Mouse (Mus musculus) myocyte (in vitro differentiated cells): ENCODE data around the gene Pgrmc1. TPM values are rescaled to one million over a fixed set of nuclear protein-coding genes. Genes with fewer than 3 reads are reported as not detected.

ENCODE experiments used
- H3K27me3 ChIP-seq: one replicate; pipeline ENCODE4 v1.6.1; 2011; ENCODE audit not compliant: control insufficient read depth, insufficient read depth, insufficient read length
- H3K36me3 ChIP-seq: one replicate; pipeline ENCODE4 v1.6.1; 2011; ENCODE audit not compliant: control insufficient read depth, insufficient read depth
- H3K4me2 ChIP-seq: one replicate; pipeline ENCODE4 v1.6.1; 2011; ENCODE audit warnings: low read depth, control low read depth
- H3K4me3 ChIP-seq: one replicate; pipeline ENCODE4 v1.5.1; 2011; ENCODE audit warnings: mild to moderate bottlenecking, control low read depth, moderate library complexity
- H3K79me2 ChIP-seq: one replicate; pipeline ENCODE4 v1.6.1; 2011; ENCODE audit not compliant: control insufficient read depth, insufficient read depth
- H3ac ChIP-seq: one replicate; pipeline ENCODE4 v1.6.1; 2011; ENCODE audit not compliant: control insufficient read depth, insufficient read length
- CEBPB ChIP-seq: IDR thresholded peaks from 2 replicates; pipeline ENCODE4 v1.6.1; 2011; ENCODE audit warnings: mild to moderate bottlenecking, moderate library complexity; ENCODE audit not compliant: poor library complexity, insufficient read depth, severe bottlenecking
- E2F4 ChIP-seq: IDR thresholded peaks from one replicate; pipeline ENCODE4 v1.6.1; 2011; ENCODE audit warnings: mild to moderate bottlenecking, control low read depth, moderate library complexity; ENCODE audit not compliant: insufficient read depth
- MAX ChIP-seq: IDR thresholded peaks from one replicate; pipeline ENCODE4 v1.6.1; 2011; ENCODE audit warnings: low read depth, mild to moderate bottlenecking, control low read depth
- MYOD1 ChIP-seq, 3 experiments: IDR thresholded peaks; one replicate each; pipeline ENCODE4 v1.6.1; 2011; ENCODE audit warnings: control low read depth in 2 of 3, low read depth in 2 of 3, mild to moderate bottlenecking in 2 of 3, moderate library complexity in 1 of 3; ENCODE audit not compliant: insufficient read length in 2 of 3, control insufficient read depth in 1 of 3
- MYOG ChIP-seq, 3 experiments: IDR thresholded peaks; one replicate each; pipeline ENCODE4 v1.6.1; 2011; ENCODE audit warnings: control low read depth in 2 of 3, low read depth in 2 of 3, mild to moderate bottlenecking in 2 of 3; ENCODE audit not compliant: insufficient read length in 2 of 3, control insufficient read depth in 1 of 3, insufficient read depth in 1 of 3
- POLR2A ChIP-seq: IDR thresholded peaks from one replicate; pipeline ENCODE4 v1.6.1; 2011; ENCODE audit warnings: low read depth, mild to moderate bottlenecking, control low read depth, moderate library complexity; ENCODE audit not compliant: insufficient read length
- POLR2AphosphoS2 ChIP-seq: IDR thresholded peaks from one replicate; pipeline ENCODE4 v1.6.1; 2011; ENCODE audit warnings: low read depth, control low read depth; ENCODE audit not compliant: insufficient read length
- REST ChIP-seq: IDR thresholded peaks from one replicate; pipeline ENCODE4 v1.6.1; 2011; ENCODE audit warnings: mild to moderate bottlenecking, control low read depth, moderate library complexity; ENCODE audit not compliant: insufficient read depth, insufficient read length
- SRF ChIP-seq: IDR thresholded peaks from one replicate; pipeline ENCODE4 v1.6.1; 2011; ENCODE audit warnings: low read depth; ENCODE audit not compliant: control insufficient read depth, insufficient read length
- TCF12 ChIP-seq: IDR thresholded peaks from one replicate; pipeline ENCODE4 v1.6.1; 2011; ENCODE audit warnings: mild to moderate bottlenecking, control low read depth; ENCODE audit not compliant: poor library complexity, insufficient read depth, severe bottlenecking
- TCF3 ChIP-seq: IDR thresholded peaks from one replicate; pipeline ENCODE4 v1.6.1; 2011; ENCODE audit warnings: low read depth, control low read depth; ENCODE audit not compliant: insufficient read length
- USF1 ChIP-seq: IDR thresholded peaks from one replicate; pipeline ENCODE4 v1.6.1; 2011; ENCODE audit warnings: low read depth, mild to moderate bottlenecking, control low read depth, moderate library complexity
- polyA plus RNA-seq: library from polyadenylated mRNA; unstranded; fragments of >200 nt; fragmentation: generic; extraction: Trizol; gene quantifications from one replicate; pipeline ENCODE4 v1.2.1, GENCODE M21; 2012; ENCODE audit warnings: missing spikeins

The Pgrmc1 gene
- polyA plus RNA-seq, 1 experiment: 43.9 TPM

GRCm38 (mm10) chrX:36599656-36600055 is 1.6 kb downstream of the Pgrmc1 start:
- Histone ChIP-seq H3K36me3 (peaks cover 2% of the 10 kb centered on the region), H3K4me3 (peak overlapping the region; percentile 63), H3K4me2 (peak overlapping the region; percentile 56), H3K27me3 (no peaks in the 10 kb centered on the region), H3K79me2 (no peaks in the 10 kb centered on the region), H3ac (no peak overlapping the region)
- TF ChIP-seq MYOG (IDR thresholded peaks at IDR 0.05; ENCODE audit: control insufficient read depth in 1 of 3, insufficient read depth in 1 of 3, insufficient read length in 2 of 3, low read depth in 2 of 3): no peak
- TF ChIP-seq SRF: no peak
- TF ChIP-seq TCF12: no peak
- TF ChIP-seq POLR2AphosphoS2: no peak
- TF ChIP-seq USF1: no peak
- no peak for TF ChIP-seq MYOD1 (IDR thresholded peaks at IDR 0.05; ENCODE audit: control insufficient read depth in 1 of 3, insufficient read length in 2 of 3, low read depth in 2 of 3)
- no peak for TF ChIP-seq REST
- TF ChIP-seq E2F4: no peak
- TF ChIP-seq POLR2A: no peak

GRCm38 (mm10) chrX:36600066-36600465 is 2.1 kb downstream of the Pgrmc1 start:
- H3K4me2 ChIP-seq: peak overlapping the region; percentile 20

GRCm38 (mm10) chrX:36602926-36603325 is 4.9 kb downstream of the Pgrmc1 start:
- TF ChIP-seq CEBPB: no peak
- no peak for TF ChIP-seq TCF12
- TF ChIP-seq MAX: no peak
- no peak for TF ChIP-seq REST
- Histone ChIP-seq H3K79me2 (no peaks in the 10 kb centered on the region), H3K4me3 (no peak overlapping the region), H3K27me3 (no peaks in the 10 kb centered on the region), H3ac (no peak overlapping the region), H3K4me2 (no peak overlapping the region), H3K36me3 (peaks cover 10% of the 10 kb centered on the region)

More at GRCm38 (mm10) chrX:36600066-36600465, 2.1 kb downstream of the Pgrmc1 start:
- no peak overlapping the region for H3ac ChIP-seq
- H3K27me3 ChIP-seq: no peaks in the 10 kb centered on the region
- no peaks in the 10 kb centered on the region for H3K79me2 ChIP-seq
- no peak overlapping the region for H3K4me3 ChIP-seq
- H3K36me3 ChIP-seq: peaks cover 6% of the 10 kb centered on the region
- TF ChIP-seq MAX: no peak
- TF ChIP-seq MYOG (IDR thresholded peaks at IDR 0.05; ENCODE audit: control insufficient read depth in 1 of 3, insufficient read depth in 1 of 3, insufficient read length in 2 of 3, low read depth in 2 of 3): no peak
- TF ChIP-seq POLR2A: no peak
- no peak for TF ChIP-seq E2F4
- TF ChIP-seq POLR2AphosphoS2: no peak
- TF ChIP-seq MYOD1 (IDR thresholded peaks at IDR 0.05; ENCODE audit: control insufficient read depth in 1 of 3, insufficient read length in 2 of 3, low read depth in 2 of 3): no peak
- TF ChIP-seq USF1: no peak
- TF ChIP-seq TCF3: no peak
- TF ChIP-seq REST: no peak
- TF ChIP-seq SRF: no peak
- no peak for TF ChIP-seq TCF12
- no peak for TF ChIP-seq CEBPB

GRCm38 (mm10) chrX:36604040-36604439 is 6.0 kb downstream of the Pgrmc1 start:
- no peak for TF ChIP-seq TCF3
- TF ChIP-seq USF1: no peak
- no peak for TF ChIP-seq POLR2AphosphoS2
- TF ChIP-seq MYOG (IDR thresholded peaks at IDR 0.05; ENCODE audit: control insufficient read depth in 1 of 3, insufficient read depth in 1 of 3, insufficient read length in 2 of 3, low read depth in 2 of 3): no peak
- no peak for TF ChIP-seq MYOD1 (IDR thresholded peaks at IDR 0.05; ENCODE audit: control insufficient read depth in 1 of 3, insufficient read length in 2 of 3, low read depth in 2 of 3)
- no peak for TF ChIP-seq REST
- no peak for TF ChIP-seq POLR2A
- no peak for TF ChIP-seq MAX
- TF ChIP-seq E2F4: no peak
- no peak for TF ChIP-seq SRF
- TF ChIP-seq CEBPB: no peak
- Histone ChIP-seq H3K79me2 (no peaks in the 10 kb centered on the region), H3K27me3 (no peaks in the 10 kb centered on the region), H3K4me2 (no peak overlapping the region), H3ac (no peak overlapping the region), H3K4me3 (no peak overlapping the region), H3K36me3 (peaks cover 10% of the 10 kb centered on the region)

- H3K4me3 ChIP-seq: no peak overlapping the region
- no peaks in the 10 kb centered on the region for H3K27me3 ChIP-seq
- no peak for TF ChIP-seq POLR2AphosphoS2
- no peak for TF ChIP-seq POLR2A
- TF ChIP-seq MYOD1 (IDR thresholded peaks at IDR 0.05; ENCODE audit: control insufficient read depth in 1 of 3, insufficient read length in 2 of 3, low read depth in 2 of 3): no peak
- TF ChIP-seq TCF3: no peak
- no peak for TF ChIP-seq MYOG (IDR thresholded peaks at IDR 0.05; ENCODE audit: control insufficient read depth in 1 of 3, insufficient read depth in 1 of 3, insufficient read length in 2 of 3, low read depth in 2 of 3)
- TF ChIP-seq CEBPB: no peak
- no peak for TF ChIP-seq USF1
- no peak for TF ChIP-seq SRF
- TF ChIP-seq TCF12: no peak
- TF ChIP-seq E2F4: no peak
- TF ChIP-seq REST: no peak
- no peak for TF ChIP-seq MAX
- no peaks in the 10 kb centered on the region for H3K79me2 ChIP-seq
- H3K36me3 ChIP-seq: peaks cover 10% of the 10 kb centered on the region
- H3K4me2 ChIP-seq: no peak overlapping the region
- H3ac ChIP-seq: no peak overlapping the region
Measured at GRCm38 (mm10) chrX:36609117-36609516, 11.1 kb downstream of the Pgrmc1 start.
